Mouse (Mus musculus): ENCODE measurements around the gene Morn1. TPM values are rescaled to one million over a fixed set of nuclear protein-coding genes. Genes with fewer than 3 reads are reported as not detected.

The Morn1 gene
- total RNA-seq, 2 experiments from 2014 or later, result 13.5 to 14.1 TPM

- no peak for DNase-seq (ENCODE audit: low spot score in 2 of 2)
These were observed 100.9 kb downstream of the Morn1 start for GRCm38 (mm10) chr4:155187192-155187674.

GRCm38 (mm10) chr4:155188341-155188740 lies 102.0 kb downstream of the Morn1 start:
- DNase-seq (ENCODE audit: low spot score in 2 of 2), result no peak

- DNase-seq (ENCODE audit: low spot score in 2 of 2), result no peak
These were observed 102.4 kb downstream of the Morn1 start for GRCm38 (mm10) chr4:155188803-155189202.

GRCm38 (mm10) chr4:155189711-155190139 lies 103.3 kb downstream of the Morn1 start:
- DNase-seq (ENCODE audit: low spot score in 2 of 2), result no peak

GRCm38 (mm10) chr4:155190275-155190674 lies 103.9 kb downstream of the Morn1 start:
- no peak for DNase-seq (ENCODE audit: low spot score in 2 of 2)

Other genes starting within 250 kb of the Morn1 start
- gene Ttc34, start 249.1 kb upstream of the Morn1 start, total RNA-seq (2021), result 1 to 10 TPM; 4.0 to 4.4 TPM
- under 1 TPM; 0.33 to 0.41 TPM for gene Mmel1, start 217.0 kb upstream of the Morn1 start, total RNA-seq (2021)
- 10 to 100 TPM; 34.2 to 40.9 TPM for gene Fam213b, start 187.4 kb upstream of the Morn1 start, total RNA-seq (2021)
- gene Tnfrsf14, start 158.0 kb upstream of the Morn1 start, total RNA-seq (2021), result 1 to 10 TPM in 1 of 2 experiments, under 1 TPM in 1; 0.81 to 1.1 TPM
- 10 to 100 TPM; 36.2 to 37.0 TPM for gene Hes5, start 125.7 kb upstream of the Morn1 start, total RNA-seq (2021)
- 10 to 100 TPM; 29.8 to 35.0 TPM for gene Pank4, start 122.5 kb upstream of the Morn1 start, total RNA-seq (2021)
- 10 to 100 TPM; 90.9 to 97.9 TPM for gene Plch2, start 29.8 kb upstream of the Morn1 start, total RNA-seq (2021)
- gene Pex10, start 19.6 kb upstream of the Morn1 start, total RNA-seq (2021), result 10 to 100 TPM; 22.1 to 26.3 TPM
- 10 to 100 TPM; 60.7 to 66.3 TPM for gene Rer1, start 195 bp upstream of the Morn1 start, total RNA-seq (2021)
- 100 to 1,000 TPM; 115 to 117 TPM for gene Ski, start 136.0 kb downstream of the Morn1 start, total RNA-seq (2021)
- gene Faap20, start 163.2 kb downstream of the Morn1 start, total RNA-seq (2021), result 10 to 100 TPM; 24.2 to 24.5 TPM

Measured in layer of hippocampus, postnatal 14 days (tissue).